Mouse (Mus musculus): ENCODE data around the gene Kcnh1. TPM values are rescaled to one million over a fixed set of nuclear protein-coding genes. Genes with fewer than 3 reads are reported as not detected.
A peak's percentile ranks its signal among the peaks of the same experiment; 100 is the strongest.

Gene Kcnh1
- under 1 TPM; 0.04 to 0.07 TPM for total RNA-seq (2021)
- long read RNA-seq, experiment 1 = 0 reads
- long read RNA-seq, experiment 2 = 0 reads

DNA sequence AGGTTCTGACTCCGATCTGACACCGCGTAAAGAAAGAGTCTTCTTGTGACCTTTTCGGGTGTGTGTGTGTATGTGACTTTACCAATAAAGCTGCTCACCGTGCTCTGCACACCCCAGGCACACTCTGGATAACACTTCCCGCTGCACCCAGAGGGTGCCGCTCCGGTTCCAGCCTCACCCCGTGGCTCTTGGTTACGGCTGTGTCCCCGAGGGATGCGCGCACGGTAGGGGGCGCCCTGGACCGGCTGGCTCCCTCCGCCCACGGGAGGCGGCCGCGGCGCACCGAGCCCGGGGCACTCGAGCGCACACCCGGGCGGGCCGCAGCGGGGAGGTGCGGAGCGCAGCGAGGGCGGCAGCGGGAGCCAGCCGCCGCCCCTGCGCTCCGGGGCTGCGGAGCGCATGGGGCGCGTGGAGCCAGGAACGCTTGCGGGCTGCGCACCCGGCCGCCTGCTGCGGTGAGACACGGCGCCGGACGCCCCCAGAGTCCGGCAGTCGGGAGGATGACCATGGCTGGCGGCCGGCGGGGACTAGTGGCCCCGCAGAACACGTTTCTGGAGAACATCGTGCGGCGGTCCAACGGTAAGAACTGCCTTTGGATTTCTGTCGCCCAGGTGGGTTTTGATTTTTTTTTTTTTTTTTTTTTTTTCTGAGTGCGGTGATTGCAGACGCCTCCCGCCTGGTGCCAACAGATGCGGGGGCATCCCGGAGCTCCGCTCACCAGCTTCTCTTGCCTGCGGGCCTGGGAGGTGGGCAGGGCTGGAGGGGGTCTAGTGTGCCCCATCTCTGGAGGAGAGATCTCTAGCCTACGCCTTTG lies at the start of gene Kcnh1:
Gene Kcnh1 (plus strand): TSS at position 267 of the 814 bp plus-strand sequence.
- DNase-seq = peak; percentile 86
- intact Hi-C loops (cut with DNase I; ENCODE audit: low total_unique reads) = loop anchor here (5.0 kb wide), 2 partner anchors 407 to 522 kb away; no protein-coding TSS in a partner anchor

DNA sequence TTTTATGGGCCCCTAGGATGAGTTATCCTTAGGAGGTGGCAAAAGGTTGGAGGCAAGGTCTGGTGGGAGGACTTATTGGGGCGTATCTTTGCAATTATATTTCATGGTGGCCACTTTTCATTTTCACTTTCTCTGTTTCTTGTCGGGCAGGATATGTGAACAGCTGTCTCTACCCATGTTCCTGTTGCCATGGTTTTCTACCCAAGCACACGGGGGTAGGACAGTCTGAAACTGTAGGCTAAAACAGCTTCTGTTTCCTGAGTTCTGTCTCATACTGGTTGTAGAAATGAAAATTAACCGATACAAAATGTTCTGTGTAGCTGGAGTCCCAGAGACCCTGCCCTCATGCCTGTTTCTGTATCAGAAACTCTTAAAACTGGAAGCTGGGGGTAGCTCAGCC lies 39.4 kb upstream of the Kcnh1 start:
- intact Hi-C loops (cut with DNase I; ENCODE audit: low total_unique reads) = no loop called here
- DNase-seq = no peak

DNA sequence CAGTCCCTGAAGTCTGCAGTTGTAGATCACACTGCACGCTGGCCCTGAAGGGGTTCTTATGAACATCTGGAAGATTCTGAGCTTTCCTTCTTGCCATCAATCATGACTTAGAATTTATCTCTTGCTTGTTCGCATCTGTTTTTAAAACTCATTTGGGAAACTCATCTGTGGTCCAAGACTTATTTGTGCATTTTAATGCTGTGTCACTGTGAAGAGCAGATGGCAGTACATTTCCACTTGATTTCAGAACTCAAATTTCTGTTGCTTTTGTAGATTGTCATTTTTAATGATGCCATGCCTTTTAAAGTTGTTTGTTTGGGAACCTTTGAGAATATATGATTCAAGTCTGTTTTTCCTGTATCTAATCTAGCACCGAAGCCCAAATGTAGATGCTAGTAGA lies 19.1 kb upstream of the Kcnh1 start:
- no peak for DNase-seq
- intact Hi-C loops (cut with DNase I; ENCODE audit: low total_unique reads) = no loop called here

DNA sequence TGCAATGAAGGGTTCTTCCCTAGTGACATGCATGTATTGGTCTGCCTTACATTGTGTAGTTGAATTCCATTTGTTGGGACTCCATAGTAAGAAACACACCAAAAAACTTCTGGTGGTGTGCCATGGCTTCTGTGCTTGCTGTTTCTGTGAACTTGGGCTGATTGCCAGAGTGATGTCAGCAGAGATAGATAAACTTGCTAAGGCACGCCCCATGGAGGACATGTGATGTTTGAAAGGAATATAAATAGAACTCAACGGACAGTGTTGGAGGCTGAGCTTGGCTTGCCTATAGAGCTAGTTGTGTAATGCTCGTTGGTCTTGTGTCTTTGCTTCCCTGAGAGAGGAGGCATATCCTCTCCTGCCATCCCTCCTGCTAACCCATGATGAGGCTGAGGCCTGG lies 10.7 kb upstream of the Kcnh1 start:
- DNase-seq = no peak
- intact Hi-C loops (cut with DNase I; ENCODE audit: low total_unique reads) = no loop called here

DNA sequence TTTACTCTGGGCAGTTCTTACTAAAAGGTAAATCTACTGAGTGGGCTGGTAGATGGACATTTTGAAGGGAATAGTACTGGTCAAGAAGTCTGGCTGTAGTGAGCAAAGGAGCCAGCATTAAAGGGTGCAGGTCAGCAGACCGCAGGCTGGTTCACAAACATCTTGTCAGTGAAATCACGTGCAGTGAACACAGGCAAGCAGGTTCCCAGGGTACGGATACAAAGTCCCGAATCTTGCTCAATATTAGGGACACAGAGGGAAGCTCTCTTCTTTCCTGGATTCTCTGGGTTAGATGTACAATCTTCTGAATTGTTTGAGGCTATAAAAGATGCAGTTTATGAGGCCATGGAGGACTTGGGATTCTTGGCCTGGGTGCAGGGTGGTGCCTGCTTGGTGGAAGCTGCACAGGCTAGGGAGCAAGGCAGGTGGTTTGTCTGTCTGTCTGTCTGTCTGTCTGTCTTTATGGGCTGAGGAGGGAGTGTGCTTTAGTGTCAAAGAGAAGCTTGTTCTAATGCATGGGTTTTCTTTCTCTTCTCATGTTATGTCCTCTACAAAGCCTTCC lies 8.8 kb upstream of the Kcnh1 start:
- intact Hi-C loops (cut with DNase I; ENCODE audit: low total_unique reads) = no loop called here
- DNase-seq = no peak

DNA sequence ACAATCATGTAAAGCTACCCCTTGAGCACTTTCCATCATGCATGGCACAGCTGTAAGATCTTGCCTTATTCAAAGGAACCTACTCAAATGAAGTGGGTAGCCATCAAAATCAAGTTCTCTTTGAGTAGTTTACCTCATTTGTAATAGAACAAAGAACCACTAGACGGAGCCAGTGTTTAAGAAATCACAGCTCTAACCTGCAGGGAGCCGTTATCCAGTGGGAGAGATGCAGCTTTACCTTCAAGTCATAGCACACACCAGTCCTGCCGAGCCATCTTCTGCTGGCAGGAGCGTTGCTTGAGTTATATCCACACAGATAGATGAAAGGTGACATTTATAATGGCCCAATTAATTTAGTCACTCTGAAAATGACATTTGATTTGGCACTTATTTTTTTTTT lies 1.5 kb upstream of the Kcnh1 start:
- DNase-seq = no peak
- intact Hi-C loops (cut with DNase I; ENCODE audit: low total_unique reads) = no loop called here

DNA sequence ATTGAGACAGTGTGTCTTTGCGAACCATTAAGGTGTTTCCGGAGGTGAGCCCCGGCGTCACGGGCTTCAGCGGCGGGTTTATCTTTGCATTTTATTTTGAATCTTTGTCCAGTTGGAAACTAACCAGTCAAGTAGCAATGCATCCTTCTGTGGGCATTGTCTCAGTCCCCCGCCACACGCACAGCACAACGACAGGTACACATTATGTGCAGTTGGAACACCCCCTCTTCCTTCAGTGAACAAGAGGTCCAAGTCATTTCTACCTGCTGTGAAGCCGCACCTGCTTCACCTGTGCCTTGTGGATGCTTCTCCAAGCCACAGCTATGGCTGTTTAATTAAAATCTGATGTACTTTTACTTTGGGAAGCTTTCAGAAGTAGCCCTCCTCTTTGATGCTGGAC lies 803 bp upstream of the Kcnh1 start:
- intact Hi-C loops (cut with DNase I; ENCODE audit: low total_unique reads) = loop anchor here (5.0 kb wide), 2 partner anchors 408 to 523 kb away; no protein-coding TSS in a partner anchor
- no peak for DNase-seq

DNA sequence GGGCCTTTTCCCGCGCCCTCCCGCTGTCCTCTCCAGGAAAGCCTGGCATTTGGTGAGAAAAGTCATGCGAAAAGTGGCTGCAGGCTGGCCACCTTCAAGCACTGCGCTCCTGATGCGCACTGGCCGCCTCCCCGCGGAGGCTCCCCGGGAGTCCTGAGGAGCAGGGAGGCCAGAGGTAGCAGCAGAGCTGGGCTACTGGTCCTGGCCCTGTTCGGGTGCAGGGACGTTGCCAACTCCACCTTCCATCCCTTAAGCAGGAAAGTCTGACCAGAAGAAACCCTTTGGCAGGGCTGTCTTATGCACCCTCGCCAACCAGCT lies 707 bp downstream of the Kcnh1 start:
- intact Hi-C loops (cut with DNase I; ENCODE audit: low total_unique reads) = loop anchor here (5.0 kb wide), 2 partner anchors 406 to 521 kb away; no protein-coding TSS in a partner anchor
- DNase-seq = no peak

DNA sequence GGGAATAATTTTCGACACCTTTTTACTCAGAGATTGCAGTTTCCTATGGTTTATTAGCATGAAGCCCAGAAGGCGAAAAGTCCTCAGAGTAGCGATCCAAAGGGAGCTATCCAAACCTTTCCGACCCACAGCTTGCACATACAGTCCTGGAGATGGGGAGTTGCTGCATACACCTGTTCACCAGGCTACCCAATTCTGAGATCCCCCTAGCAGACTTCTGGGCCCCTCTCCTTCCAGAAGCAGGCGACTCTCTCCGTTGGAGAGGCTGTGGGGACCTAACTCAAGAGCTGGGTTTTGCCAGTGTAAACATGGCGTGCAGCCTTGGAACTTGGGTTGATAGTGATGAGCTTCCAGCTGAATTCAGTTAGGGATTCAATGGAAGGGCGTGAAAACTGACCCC lies 1.3 kb downstream of the Kcnh1 start:
- intact Hi-C loops (cut with DNase I; ENCODE audit: low total_unique reads) = loop anchor here (5.0 kb wide), 2 partner anchors 405 to 520 kb away; no protein-coding TSS in a partner anchor
- no peak for DNase-seq

DNA sequence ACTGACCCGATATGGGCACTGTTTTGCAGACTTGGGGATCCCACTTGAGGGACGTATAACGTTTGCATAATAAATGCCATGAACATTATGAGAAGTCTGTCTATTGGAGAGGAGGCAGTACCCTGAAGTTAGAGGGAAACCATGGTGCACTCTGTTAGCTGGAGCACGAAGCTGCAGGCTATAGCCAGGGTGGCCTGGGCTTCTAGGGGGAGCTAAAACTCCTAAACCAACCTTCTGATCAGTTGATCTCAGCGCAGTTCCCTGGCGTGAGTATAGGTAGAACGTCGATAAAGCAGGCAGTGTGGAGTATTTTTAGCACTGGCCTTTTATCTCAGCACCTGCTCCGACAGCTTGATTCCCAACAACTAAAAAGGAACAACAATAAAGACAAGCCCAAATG lies 2.1 kb downstream of the Kcnh1 start:
- DNase-seq = no peak
- intact Hi-C loops (cut with DNase I; ENCODE audit: low total_unique reads) = loop anchor here (5.0 kb wide), 2 partner anchors 405 to 520 kb away; no protein-coding TSS in a partner anchor

DNA sequence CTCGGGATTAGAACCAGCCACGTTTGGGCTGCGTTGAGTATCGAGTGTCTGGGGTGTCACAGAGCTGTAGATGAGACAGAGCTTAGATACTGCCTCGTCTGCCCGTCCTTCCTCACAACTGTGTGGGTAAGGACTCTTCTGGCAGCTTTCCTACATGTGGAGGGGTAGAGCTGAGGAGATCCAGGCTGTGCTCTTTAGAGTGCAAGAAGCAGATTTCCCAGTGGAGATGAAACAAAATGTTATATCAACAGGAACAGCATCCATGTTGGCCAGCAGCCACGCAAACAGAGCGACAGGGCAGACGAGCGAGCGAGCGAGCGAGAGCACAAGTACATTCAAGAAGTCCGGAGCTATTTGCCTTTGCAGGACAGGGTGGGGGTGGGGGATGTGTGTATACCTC lies 3.1 kb downstream of the Kcnh1 start:
- intact Hi-C loops (cut with DNase I; ENCODE audit: low total_unique reads) = loop anchor here (5.0 kb wide), 2 partner anchors 404 to 519 kb away; no protein-coding TSS in a partner anchor

DNA sequence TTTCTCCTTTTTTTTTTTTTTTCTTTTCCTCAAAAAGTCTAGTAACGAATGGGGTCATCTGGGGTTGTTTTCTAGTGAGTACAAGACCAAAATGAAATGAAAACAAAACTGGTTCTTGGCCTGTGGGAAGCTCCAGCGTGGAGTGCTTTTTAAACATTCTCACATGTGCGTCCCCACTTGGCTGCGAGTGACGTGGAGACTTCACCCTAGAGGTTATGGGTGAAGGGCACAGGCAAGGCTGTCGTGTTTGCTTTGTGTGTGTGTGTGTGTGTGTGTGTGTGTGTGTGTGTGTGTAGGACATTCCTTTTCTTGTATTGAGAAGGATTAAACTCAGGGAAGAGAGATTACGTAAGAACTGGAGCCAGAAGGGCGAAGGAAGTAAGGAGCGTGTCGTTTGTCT lies 6.9 kb downstream of the Kcnh1 start:
- intact Hi-C loops (cut with DNase I; ENCODE audit: low total_unique reads) = no loop called here
- DNase-seq = no peak

More for the DNA sequence above, 3.1 kb downstream of the Kcnh1 start:
- no peak for DNase-seq

DNA sequence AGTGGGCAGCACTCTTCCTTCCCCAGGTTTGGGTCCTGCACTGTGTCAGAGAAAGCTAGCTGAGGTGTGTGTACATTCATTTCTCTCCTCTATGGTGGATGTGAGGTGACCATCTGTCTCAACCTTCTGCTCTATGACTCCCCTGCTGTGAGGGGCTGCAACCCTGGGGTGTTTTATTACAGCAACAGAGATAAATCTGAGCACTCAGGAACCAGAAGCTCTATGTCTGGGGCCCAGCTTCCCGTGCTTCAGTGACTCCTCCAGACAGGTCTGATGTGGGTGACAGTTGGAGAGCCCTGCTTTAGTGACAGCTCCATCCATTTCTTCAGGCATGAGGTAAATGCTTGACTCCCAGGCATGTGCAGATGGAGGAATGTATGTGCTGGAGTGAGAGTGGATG lies 12.4 kb downstream of the Kcnh1 start:
- intact Hi-C loops (cut with DNase I; ENCODE audit: low total_unique reads) = no loop called here
- no peak for DNase-seq

DNA sequence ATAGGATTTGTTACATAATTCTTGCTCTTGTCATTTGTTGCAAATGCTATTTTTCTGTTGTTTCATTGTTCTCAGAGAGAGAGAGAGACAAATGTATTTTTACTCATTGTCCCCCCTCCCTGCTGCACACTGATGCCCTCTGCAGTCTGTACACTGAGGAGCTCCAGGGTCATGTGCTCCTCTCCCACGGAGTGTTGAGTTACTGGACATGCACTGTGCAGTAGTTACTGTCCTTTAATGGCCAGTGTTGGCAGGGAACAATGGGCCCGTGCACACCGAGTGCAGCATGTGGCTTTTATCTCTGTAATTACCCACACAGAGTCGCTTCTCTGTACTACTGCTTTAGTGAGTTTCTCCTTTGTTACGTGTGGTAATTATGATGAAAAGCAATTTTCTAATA lies 17.4 kb downstream of the Kcnh1 start:
- intact Hi-C loops (cut with DNase I; ENCODE audit: low total_unique reads) = no loop called here
- no peak for DNase-seq

DNA sequence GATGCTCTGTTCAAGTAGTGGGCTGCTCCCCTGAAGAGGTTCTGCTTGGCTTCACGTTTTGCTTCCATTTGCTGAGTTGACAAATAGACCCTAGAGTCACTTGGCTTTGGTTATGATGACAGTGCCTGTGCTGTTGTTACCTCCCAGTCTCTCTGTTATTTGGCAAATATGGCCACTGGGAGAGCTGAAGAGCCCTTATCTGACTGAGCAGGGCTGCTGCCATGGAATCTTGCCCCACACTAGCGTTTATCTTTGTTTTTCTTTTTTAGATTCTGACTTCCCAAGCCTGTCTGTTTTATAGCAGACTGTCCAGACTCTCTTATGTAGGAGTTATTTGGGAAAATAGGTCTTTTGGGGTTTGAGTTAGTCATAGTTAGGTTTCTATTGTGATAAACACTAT lies 21.9 kb downstream of the Kcnh1 start:
- DNase-seq = no peak
- intact Hi-C loops (cut with DNase I; ENCODE audit: low total_unique reads) = no loop called here

DNA sequence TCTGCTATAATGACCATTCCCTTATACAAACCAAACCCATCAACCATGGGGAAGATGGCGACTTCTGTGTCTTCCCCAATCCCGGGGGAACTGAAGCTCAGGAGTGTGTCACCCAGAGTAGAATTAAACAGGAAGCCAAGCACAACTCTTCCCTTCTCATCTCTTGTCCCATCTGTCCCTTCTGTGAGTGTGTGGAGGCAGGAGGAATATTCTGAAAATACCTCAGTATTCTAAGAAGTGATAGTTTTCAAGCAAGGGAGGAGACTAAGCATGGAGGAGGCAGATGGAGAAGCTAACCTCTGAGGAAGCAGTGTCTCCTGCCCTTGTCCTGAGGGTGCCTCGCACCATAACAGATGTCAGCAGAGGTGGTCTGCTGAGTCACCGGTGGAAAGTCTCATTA lies 24.1 kb downstream of the Kcnh1 start:
- intact Hi-C loops (cut with DNase I; ENCODE audit: low total_unique reads) = no loop called here
- no peak for DNase-seq

DNA sequence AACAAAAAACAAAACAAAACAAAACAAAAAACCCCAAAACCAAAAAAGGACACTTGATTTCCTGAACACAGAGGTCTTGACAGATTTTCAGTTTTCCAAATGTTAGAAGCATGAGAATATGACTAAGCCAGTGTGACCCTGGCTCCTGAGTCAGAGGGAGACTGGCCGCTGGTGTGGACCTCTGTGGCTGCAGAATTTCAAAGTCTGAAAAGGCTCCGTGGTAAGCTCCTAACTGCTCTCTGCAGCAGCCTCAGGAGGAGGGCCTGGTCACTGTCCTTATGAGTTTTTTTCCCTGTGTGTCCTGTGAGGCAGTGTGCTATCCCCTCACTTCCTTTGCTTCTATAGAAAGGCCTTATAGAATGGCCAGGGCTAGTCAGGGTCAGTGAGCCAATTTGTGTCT lies 29.6 kb downstream of the Kcnh1 start:
- DNase-seq = no peak
- intact Hi-C loops (cut with DNase I; ENCODE audit: low total_unique reads) = no loop called here

DNA sequence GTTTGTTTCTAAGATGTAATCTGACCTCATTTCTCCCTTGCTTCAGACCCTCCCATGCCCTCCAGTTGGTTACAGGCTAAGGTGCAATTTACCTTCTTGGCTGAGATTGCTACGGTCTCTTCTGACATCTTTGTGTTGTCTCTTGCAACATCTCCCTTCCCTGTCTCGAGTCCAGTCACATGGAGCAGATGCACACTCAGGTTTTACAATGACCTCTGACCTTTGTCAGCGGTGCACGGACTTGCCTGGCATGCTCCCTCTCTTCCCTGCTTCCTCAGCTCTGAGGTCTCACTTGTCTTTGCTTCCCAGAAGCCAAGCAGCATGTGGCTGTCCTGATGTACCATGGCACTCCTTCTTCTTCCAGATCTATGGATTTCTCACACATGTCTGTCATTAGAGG lies 33.6 kb downstream of the Kcnh1 start:
- intact Hi-C loops (cut with DNase I; ENCODE audit: low total_unique reads) = no loop called here
- DNase-seq = no peak

DNA sequence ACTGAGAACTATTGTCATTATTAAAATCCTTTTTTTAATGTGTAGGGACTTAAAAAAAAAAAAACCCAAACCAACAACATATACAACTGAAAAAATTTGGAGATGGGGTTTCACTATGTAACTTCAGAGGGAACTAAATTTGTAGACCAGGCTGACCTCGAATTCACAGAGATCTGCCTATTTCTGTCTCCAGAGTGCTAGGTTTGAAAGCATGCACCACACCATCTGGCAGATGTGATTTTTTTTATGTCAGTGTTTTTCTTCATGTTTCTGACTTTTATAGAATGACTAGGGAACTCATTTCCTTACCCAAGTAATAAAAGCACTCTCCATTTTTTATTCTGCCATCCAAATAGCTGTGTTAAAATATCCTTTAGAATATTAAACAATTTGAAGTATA lies 42.1 kb downstream of the Kcnh1 start:
- intact Hi-C loops (cut with DNase I; ENCODE audit: low total_unique reads) = no loop called here
- DNase-seq = no peak

DNA sequence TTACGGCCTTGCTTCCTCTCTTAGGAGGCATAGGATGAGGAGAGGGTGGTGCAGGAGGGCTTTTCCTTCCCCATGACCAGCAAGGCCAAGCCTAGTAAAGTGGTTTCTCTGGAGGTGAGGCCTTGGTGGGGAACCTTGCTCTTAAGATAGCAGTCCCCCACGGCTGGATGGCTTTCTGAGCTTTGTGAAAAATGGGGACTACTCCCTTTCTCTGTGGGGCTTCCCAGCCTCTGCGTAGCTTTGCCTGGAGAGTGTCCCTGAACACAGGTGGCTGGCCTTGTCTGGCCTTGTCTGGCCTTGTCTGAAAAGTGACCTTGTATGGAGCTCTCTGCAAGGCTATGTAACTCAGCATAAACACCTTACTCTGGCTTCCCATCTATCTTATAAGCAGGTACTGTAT lies 56.3 kb downstream of the Kcnh1 start:
- DNase-seq = no peak
- intact Hi-C loops (cut with DNase I; ENCODE audit: low total_unique reads) = no loop called here

DNA sequence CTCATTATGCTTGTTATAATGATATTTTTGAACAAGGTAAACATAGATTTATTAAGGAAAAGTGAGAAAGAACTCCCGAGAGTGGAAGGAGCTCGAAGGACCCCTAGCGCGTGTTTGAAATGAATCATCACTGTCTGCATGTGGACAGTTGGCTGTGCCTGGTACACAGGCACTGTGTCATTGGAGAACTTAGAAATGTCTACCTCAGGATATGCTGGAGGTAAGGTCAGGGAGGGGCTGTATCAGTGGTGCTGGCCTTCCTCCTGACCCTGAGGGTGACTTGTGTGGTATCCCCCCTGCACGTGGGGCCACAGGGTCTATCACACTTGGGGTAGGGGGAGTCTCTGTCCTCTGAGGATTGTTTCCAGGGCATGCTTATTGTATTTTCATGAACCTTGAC lies 68.6 kb downstream of the Kcnh1 start:
- intact Hi-C loops (cut with DNase I; ENCODE audit: low total_unique reads) = no loop called here
- no peak for DNase-seq
